Comparison of ENCODE assay signal across 19 mouse cellular contexts in genomic region chr2:48544377-48544776, GRCm38 (mm10).
DNase-seq lines count a peak whose midpoint lies in the region; ATAC-seq and TF ChIP-seq lines count a peak whose summit lies in the region.
"Had no signal": no experiment of that assay in that cellular context is flagged by ENCODE, and none has a peak within 500 bp of the region (broad histone marks: within the 10 kb centered on the region; RNA-seq: fewer than 3 reads in every experiment).

No protein-coding gene starts in this region.

- ATAC-seq in intestine, embryonic 16.5 days, result peak; percentile 96
- ATAC-seq in stomach, embryonic 15.5 days (ENCODE audit: insufficient read depth, low FRiP score, low read depth), result peak; percentile 35; the same call in 1 of the 2 replicates
- peak; percentile 73 for ATAC-seq in stomach, postnatal 0 days (ENCODE audit: low FRiP score, low TSS enrichment)
- ATAC-seq: forebrain, embryonic 13.5 days had no signal

- H3K9me3 ChIP-seq in intestine, embryonic 16.5 days (ENCODE audit: control insufficient read depth, low read length), result no peaks in the 10 kb centered on the region
- no peaks in the 10 kb centered on the region for H3K9me3 ChIP-seq in stomach, embryonic 15.5 days
- H3K9me3 ChIP-seq in stomach, postnatal 0 days (ENCODE audit: control insufficient read depth, low read length), result no peaks in the 10 kb centered on the region
- H3K9me3 ChIP-seq: embryonic facial prominence, embryonic 10.5 days; embryonic facial prominence, embryonic 12.5 days; forebrain, embryonic 13.5 days had no signal

- H3K36me3 ChIP-seq in intestine, embryonic 16.5 days (ENCODE audit: control insufficient read depth, insufficient read depth, low read length), result no peaks in the 10 kb centered on the region
- H3K36me3 ChIP-seq in stomach, embryonic 15.5 days, result no peaks in the 10 kb centered on the region
- H3K36me3 ChIP-seq in stomach, postnatal 0 days (ENCODE audit: control insufficient read depth, insufficient read depth, low read length), result no peaks in the 10 kb centered on the region
- H3K36me3 ChIP-seq: embryonic facial prominence, embryonic 10.5 days; embryonic facial prominence, embryonic 12.5 days had no signal

- TF ChIP-seq CTCF in stomach, postnatal 0 days (IDR thresholded peaks at IDR 0.05; ENCODE audit: low read depth), result no peak
- TF ChIP-seq CTCF in left cerebral cortex, adult 2 months (IDR thresholded peaks at IDR 0.05), result no peak

- TF ChIP-seq EP300 in stomach, postnatal 0 days (optimal IDR thresholded peaks at IDR 0.05), result no peak

- no peaks in the 10 kb centered on the region for H3K4me1 ChIP-seq in intestine, embryonic 16.5 days (ENCODE audit: control insufficient read depth, insufficient read depth, low read length)
- no peaks in the 10 kb centered on the region for H3K4me1 ChIP-seq in stomach, embryonic 15.5 days
- no peaks in the 10 kb centered on the region for H3K4me1 ChIP-seq in stomach, postnatal 0 days (replicated peaks; ENCODE audit: control insufficient read depth, insufficient read depth)
- H3K4me1 ChIP-seq: embryonic facial prominence, embryonic 12.5 days had no signal

- H3K27ac ChIP-seq in intestine, embryonic 16.5 days (ENCODE audit: low read length), result peak overlapping the region; percentile 68; the same call in 1 of the 2 replicates
- no peak overlapping the region for H3K27ac ChIP-seq in stomach, embryonic 15.5 days
- H3K27ac ChIP-seq in stomach, postnatal 0 days (replicated peaks), result 0 out of 2 replicates have a peak overlapping the region, but pooled peaks have one; percentile 13
- no peak overlapping the region for H3K27ac ChIP-seq in left cerebral cortex, adult 2 months
- H3K27ac ChIP-seq: embryonic facial prominence, embryonic 10.5 days; embryonic facial prominence, embryonic 12.5 days; forebrain, embryonic 13.5 days had no signal

- H3K9ac ChIP-seq in intestine, embryonic 16.5 days (ENCODE audit: low read depth, low read length), result no peak overlapping the region
- no peak overlapping the region for H3K9ac ChIP-seq in stomach, embryonic 15.5 days
- H3K9ac ChIP-seq in stomach, postnatal 0 days (ENCODE audit: low read length), result no peak overlapping the region
- H3K9ac ChIP-seq: embryonic facial prominence, embryonic 12.5 days; forebrain, embryonic 13.5 days had no signal

- H3K27me3 ChIP-seq in intestine, embryonic 16.5 days (replicated peaks; ENCODE audit: control insufficient read depth, insufficient read depth, low read length), result no peaks in the 10 kb centered on the region
- no peaks in the 10 kb centered on the region for H3K27me3 ChIP-seq in stomach, embryonic 15.5 days (replicated peaks)
- H3K27me3 ChIP-seq in stomach, postnatal 0 days (ENCODE audit: control insufficient read depth, insufficient read depth, low read length), result no peaks in the 10 kb centered on the region
- H3K27me3 ChIP-seq: embryonic facial prominence, embryonic 12.5 days; forebrain, embryonic 13.5 days had no signal

- intact Hi-C loops in left cerebral cortex, adult 2 months (cut with DNase I), result no loop called here

- 51% methylated on average over 4 of the region's 4 CpGs for WGBS in intestine, embryonic 16.5 days
- WGBS in large intestine, adult 2 months, result 43% methylated on average over 4 of the region's 4 CpGs
- 57% methylated on average over 4 of the region's 4 CpGs for WGBS in stomach, embryonic 15.5 days
- 45% methylated on average over 4 of the region's 4 CpGs for WGBS in stomach, postnatal 0 days

- no peak overlapping the region for H3K4me3 ChIP-seq in intestine, embryonic 16.5 days (ENCODE audit: low read length)
- no peak overlapping the region for H3K4me3 ChIP-seq in stomach, embryonic 15.5 days (replicated peaks)
- H3K4me3 ChIP-seq in stomach, postnatal 0 days (ENCODE audit: low read depth, low read length), result no peak overlapping the region
- no peak overlapping the region for H3K4me3 ChIP-seq in left cerebral cortex, adult 2 months
- H3K4me3 ChIP-seq: embryonic facial prominence, embryonic 10.5 days; embryonic facial prominence, embryonic 12.5 days; forebrain, embryonic 13.5 days had no signal

- H3K4me2 ChIP-seq in intestine, embryonic 16.5 days (ENCODE audit: low read depth, low read length), result no peak overlapping the region
- H3K4me2 ChIP-seq in stomach, embryonic 15.5 days, result no peak overlapping the region
- no peak overlapping the region for H3K4me2 ChIP-seq in stomach, postnatal 0 days (replicated peaks; ENCODE audit: low read depth)
- H3K4me2 ChIP-seq: embryonic facial prominence, embryonic 12.5 days; forebrain, embryonic 13.5 days had no signal

- peak; percentile 67 for DNase-seq in large intestine, adult 2 months (ENCODE audit: low read depth, low spot score)
- DNase-seq in stomach, postnatal 0 days (ENCODE audit: low spot score), result no peak
- DNase-seq in testis, postnatal 14 days (ENCODE audit: low spot score), result no peak
- no peak for DNase-seq in embryo, embryonic 10.5 days (ENCODE audit: low spot score)
- no peak for DNase-seq in adipocyte (ENCODE audit: low spot score)
- no peak for DNase-seq in left cerebral cortex, adult 2 months (ENCODE audit: extremely low spot score in 1 of 2, low spot score in 2 of 2)
- DNase-seq: adrenal gland, adult 8-10 months; adrenal gland, postnatal 14 days; adrenal gland, postnatal 36 days; cerebellum, adult 11-12 months; cerebellum, adult 2 months; cerebellum, adult 9-10 months; cerebellum, postnatal 10 days; cerebellum, postnatal 25 days had no signal

Comparison
In these comparisons a context has a peak if more than half of its experiments do, and no peak if none do; other contexts are left out.
1. H3K27ac ChIP-seq: peak in intestine, embryonic 16.5 days (single experiment) and stomach, postnatal 0 days (single experiment); none in stomach, embryonic 15.5 days (single experiment) and left cerebral cortex, adult 2 months (single experiment).
2. ATAC-seq: peak in every context shown above with its lines; median percentile 96 in intestine, embryonic 16.5 days; 73 in stomach, postnatal 0 days; 35 in stomach, embryonic 15.5 days.